Mouse (Mus musculus) adipocyte (in vitro differentiated cells): ENCODE measurements around the gene Numa1.
"Not testable (repeated sequence)": the region's sequence is repeated elsewhere in the genome, so short reads cannot be mapped to it uniquely, and the experiment has no call there.

Source experiments
- DNase-seq: peaks from one replicate; pipeline ENCODE4 v3.0.0-alpha.2; 2016; ENCODE audit warnings: low spot score

Numa1 gene

DNA sequence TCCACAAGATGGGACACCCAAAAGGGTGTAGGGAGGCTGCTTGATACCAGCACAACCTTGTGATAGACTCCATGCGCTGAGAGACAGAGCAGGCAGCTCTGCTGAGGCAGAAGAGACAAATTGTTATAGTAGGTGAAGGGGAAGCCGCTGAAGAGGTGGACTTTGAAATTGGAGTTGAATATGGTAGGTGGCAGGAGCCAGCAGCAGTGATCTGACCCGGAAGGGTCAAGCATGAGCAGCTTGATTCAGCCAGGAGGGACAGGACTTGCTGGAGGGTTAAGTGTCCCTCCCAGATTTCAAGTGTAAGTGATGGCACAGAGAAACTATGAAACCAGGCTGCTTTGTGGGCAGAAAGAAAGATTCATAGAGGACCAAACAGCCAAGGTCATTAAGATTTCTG lies 51.2 kb downstream of the Numa1 start:
- DNase-seq = no peak

DNA sequence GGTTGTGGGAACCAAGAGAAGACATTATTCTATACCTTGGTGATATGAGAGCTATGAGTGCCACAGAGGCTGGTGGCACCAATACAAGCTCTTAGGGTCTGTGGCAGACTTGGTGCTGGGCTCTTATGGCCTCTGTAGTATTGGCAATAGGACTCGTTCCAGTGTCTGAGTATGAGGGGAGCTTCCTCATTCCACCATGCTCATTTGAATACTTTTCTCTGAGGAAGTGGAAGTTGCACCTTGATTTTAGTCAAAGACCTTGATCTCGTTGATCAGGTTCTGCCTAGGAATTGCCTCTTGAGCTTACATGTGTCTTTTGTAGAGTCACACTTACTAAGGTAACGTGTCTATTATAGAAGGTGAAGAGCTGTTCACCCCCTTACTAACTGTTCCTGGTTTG lies 60.3 kb downstream of the Numa1 start:
- DNase-seq = no peak

DNA sequence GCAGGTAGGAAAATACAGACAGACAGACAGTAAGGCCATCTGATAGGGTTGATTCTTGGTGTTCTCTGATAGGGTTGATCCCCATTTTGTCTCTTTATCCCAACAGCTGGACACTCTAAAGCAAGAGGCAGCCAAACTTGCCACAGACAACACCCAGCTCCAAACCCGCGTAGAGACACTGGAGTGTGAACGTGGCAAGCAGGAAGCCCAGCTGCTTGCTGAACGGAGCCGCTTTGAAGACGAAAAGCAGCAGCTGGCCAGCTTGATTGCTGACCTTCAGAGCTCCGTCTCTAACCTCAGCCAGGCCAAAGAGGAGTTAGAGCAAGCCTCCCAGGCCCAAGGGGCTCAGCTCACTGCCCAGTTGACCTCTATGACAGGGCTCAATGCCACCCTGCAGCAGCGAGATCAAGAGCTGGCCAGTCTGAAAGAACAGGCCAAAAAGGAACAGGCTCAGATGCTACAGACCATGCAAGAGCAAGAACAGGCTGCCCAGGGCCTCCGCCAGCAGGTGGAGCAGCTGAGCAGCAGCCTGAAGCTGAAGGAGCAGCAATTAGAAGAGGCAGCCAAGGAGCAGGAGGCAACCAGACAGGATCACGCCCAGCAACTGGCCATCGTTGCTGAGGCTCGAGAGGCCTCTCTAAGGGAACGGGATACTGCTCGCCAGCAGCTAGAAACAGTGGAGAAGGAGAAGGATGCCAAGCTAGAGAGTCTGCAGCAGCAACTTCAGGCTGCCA lies 64.5 kb downstream of the Numa1 start:
- DNase-seq = peak; percentile 70

DNA sequence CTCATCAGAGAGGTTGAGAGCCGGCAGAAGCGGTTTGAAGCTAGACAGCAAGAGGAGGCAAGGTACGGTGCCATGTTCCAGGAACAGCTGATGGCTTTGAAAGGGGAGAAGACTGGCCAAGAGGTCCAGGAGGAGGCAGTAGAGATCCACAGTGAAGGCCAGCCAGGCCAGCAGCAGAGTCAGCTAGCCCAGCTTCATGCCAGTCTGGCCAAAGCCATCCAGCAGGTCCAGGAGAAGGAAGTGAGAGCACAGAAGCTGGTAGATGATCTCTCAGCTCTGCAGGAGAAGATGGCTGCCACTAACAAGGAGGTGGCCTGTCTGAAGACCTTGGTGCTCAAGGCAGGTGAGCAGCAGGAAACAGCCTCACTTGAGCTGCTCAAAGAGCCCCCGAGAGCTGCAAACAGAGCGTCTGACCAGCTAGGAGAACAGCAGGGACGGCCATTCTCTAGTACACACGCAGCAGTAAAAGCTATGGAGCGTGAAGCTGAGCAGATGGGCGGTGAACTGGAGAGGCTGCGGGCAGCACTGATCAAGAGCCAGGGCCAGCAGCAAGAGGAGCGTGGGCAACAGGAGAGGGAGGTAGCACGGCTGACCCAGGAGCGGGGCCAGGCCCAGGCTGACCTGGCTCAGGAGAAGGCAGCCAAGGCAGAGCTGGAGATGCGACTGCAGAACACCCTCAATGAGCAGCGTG lies 65.7 kb downstream of the Numa1 start:
- DNase-seq = no peak

DNA sequence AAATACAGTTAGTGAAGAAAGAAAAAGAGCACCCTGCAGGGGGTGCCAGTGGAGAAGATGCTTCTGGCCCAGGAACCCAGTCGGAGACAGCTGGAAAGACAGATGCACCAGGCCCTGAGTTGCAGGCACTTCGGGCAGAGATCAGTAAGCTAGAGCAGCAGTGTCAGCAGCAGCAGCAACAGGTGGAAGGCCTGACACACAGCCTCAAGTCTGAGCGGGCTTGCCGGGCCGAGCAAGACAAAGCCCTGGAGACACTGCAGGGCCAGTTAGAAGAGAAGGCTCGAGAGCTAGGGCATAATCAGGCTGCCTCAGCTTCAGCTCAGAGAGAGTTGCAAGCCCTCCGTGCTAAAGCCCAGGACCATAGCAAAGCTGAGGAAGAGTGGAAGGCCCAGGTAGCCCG lies 66.4 kb downstream of the Numa1 start:
- DNase-seq = no peak

DNA sequence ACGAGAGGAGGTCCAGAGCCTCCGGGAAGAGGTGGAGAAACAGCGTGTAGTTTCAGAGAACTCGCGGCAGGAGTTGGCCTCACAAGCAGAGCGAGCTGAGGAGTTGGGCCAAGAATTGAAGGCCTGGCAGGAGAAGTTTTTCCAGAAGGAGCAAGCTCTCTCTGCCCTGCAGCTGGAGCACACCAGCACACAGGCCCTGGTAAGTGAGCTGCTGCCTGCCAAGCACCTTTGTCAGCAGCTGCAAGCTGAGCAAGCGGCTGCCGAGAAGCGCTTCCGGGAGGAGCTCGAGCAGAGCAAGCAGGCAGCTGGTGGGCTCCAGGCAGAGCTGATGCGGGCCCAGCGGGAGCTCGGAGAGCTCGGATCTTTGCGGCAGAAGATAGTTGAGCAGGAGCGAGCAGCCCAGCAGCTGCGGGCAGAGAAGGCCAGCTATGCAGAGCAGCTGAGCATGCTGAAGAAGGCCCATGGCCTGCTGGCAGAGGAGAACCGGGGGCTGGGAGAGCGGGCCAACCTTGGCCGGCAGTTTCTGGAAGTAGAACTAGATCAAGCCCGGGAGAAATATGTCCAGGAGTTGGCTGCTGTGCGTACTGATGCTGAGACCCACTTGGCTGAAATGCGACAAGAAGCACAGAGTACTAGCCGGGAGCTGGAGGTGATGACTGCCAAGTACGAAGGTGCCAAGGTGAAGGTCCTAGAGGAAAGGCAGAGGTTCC lies 67.2 kb downstream of the Numa1 start:
- peak; percentile 45 for DNase-seq

DNA sequence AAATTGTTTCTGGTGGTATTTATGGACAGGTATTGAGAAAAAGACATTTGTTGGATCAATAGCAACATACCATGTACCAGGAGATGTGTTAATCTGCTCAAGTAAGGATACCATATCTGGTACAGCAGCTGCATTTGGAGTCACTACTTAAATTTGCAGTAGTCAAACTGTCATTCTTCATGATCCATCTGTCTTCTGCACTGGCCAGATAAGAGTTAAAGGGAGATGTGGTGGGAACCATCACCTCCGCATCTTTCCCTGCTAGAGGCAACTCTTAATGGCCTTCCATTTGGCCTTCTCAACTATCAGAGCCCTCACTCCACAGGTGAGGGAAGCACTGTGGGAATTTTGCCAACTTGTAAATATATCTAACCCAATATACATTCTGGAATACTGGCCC lies 72.6 kb downstream of the Numa1 start:
- DNase-seq = no peak

DNA sequence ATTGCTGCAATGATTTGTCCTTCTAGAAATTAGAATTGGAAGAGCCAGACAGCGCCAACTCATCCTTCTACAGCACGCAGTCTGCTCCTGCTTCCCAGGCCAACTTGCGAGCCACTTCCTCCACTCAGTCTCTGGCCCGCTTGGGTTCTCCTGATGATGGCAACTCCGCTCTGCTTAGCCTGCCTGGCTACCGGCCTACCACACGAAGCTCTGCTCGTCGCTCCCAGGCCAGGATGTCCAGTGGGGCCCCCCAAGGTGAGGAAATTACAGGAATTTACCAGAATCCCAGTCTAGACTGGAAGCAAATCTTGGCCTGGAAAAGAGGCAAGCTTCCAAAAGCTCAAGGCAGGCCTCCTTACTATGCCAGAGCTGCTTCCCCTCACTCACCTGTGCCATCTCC lies 77.9 kb downstream of the Numa1 start:
- DNase-seq = no peak

DNA sequence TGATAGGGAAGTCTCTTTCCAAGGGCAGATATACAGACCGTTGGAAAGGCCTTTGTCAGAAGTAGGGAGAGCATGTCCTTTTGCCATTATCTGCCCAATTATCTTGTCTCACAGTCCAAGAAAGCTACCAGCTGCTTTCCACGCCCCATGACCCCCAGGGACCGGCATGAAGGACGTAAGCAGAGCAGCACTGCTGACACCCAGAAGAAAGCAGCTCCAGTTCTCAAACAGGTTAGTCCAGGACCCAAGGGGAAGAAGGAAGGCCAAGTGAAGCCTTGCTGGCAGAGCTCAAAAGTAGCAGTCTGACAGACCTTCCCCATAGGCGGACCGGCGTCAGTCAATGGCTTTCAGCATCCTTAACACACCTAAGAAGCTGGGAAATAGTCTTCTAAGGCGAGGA lies 79.5 kb downstream of the Numa1 start:
- no peak for DNase-seq

DNA sequence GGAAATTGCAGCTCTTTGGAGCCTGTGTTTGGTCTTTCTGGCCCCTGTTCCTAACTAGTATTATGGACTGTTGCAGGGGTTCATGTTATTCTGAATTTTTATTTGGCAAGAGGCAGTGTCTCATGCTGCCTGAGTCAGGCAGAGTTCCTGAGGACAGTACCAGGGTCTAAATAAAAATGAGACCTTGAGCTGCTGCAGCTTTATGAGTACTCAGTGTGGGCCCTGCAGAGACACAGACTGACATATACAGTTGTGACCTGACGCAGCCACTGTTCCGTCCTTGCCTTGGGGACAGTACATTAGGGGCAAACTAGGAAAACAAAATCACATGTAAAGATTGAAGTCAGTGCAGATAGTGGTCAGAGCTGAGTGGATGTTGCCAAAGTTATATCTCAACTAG lies 81.1 kb downstream of the Numa1 start:
- DNase-seq = no peak

DNA sequence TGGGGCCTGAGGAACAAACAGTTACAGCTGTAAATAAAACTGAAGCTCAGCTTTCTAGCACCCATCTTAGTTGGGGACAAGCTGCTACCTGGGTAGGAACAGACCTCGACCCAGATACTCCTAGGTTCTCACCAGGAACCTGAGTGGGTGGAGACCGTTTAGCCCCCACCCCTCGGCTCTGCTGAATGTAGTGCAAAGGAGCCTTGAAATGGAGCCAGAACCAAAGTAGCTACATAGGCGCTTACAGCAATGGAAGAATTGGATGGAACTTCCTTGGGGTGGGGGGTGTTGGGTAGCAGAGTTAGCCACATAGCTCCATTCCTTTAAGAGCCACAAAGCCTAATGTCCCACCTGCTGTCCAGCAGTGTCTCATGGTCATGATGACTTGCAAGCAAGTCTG lies 83.0 kb downstream of the Numa1 start:
- no peak for DNase-seq

DNA sequence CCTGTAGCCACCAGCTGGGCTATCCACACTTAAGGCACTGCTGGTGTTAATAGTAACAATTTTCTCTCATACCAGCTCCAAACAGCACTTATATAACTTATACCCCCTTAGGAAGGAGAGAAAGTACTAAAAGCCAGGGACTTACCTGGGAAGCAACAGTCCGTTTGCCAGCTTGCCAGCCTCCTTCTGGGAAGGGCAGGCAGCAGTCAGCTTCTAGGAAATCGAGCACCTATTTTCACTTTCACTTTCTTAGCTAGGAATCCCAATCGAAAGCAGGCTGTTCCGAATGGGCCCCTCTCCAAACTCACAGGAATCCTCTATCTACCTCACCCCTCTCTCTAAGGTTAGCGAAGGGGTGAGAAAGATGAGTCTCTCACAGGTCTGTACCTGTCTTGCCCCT lies 83.5 kb downstream of the Numa1 start:
- peak; percentile 39 for DNase-seq

DNA sequence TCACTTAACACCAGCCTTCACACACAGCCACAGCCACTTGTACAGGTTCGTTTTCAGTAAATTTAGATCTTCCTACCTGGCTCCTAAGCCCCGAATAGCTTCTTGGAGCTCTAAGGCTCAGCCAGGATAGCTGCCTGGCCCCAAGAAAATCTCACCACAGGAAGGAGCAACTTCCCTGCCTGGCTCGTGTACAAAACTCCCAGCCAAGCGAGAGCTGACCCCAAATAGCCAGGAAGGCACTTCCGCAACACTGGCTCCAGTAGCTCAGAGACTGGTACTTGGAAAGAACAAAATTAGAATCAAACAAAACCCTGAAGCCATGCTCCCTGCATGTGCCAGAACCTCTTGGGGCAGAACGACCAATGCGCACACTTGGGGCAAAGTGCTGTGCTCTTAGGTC lies 84.1 kb downstream of the Numa1 start:
- DNase-seq = no peak

DNA sequence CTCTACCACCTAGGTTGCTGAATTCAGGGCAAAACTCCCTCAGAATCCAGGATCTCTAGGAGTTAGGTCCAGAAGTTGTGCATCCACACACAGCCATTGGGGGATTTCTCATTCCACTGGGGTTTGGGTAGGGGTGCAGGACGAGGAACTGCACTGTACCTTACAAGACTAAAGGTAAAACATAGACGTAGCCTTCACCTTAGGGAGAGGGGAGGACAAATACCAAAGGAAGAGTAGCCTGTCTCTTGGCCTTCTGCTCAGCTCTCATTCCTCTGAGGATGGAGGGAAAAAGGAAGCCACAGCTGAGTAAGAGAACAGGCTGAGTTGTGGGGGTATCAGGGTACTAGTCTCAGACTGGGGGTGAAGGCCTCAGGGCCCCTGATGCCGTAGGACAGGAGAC lies 84.7 kb downstream of the Numa1 start, which contains the start of gene Il18bp:
Il18bp (minus strand) TSS at position 101 of the 400 bp plus-strand sequence.
- no peak for DNase-seq

DNA sequence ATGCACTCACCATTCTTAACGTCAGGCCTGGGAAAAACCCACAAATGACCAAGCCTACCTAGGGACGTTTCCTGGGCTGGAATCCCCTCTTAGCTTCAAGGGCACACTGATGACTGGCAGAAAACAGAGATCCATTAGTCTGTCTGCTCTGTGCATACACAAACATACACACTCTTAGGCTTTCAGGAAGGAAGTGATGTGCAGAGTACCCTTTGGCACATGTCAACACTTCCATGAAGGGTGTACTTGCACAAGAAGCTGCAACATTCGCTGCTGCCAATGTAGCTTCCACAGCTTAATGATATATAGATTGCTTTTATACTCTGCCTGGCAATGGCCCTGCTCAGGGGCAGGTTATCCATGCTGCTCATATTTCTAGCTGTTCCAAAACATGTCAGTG lies 85.5 kb downstream of the Numa1 start:
- no peak for DNase-seq

DNA sequence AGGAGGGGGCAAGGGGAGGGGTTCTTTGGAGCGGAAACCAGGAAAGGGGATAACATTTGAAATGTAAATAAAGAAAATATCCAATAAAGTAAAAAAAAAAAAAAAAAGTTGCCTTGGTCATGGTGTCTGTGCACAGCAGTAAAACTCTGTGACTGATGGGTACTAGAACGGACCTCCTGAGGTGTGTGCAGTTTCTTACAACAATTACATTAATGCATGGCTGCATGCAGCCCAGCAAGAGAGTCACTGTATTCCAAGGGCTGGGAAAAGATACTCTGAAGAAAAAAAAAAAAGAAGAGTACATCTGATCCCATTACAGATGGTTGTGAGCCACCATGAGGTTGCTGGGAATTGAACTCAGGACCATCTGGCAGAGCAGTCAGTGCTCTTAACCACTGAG lies 87.0 kb downstream of the Numa1 start:
- not testable (repeated sequence) for DNase-seq

DNA sequence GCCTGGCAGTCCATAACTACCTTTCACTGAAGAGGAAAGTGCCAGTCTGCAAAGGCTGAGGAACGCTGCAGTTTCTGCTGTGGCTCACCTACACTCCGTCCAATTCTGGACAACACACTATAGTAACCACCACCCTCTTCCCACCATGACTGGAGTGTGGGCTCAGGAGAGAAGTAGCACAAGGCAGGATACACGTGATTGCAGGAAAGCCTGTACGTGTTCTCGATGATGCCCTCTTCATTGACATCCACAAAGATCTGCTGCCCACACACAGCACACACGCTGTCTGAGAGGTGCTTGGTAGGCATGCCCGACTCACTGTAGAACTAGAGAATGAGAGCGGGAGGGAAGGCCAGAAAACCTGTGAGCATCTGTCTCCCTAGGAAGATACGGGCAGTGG lies 89.9 kb downstream of the Numa1 start:
- DNase-seq = no peak

DNA sequence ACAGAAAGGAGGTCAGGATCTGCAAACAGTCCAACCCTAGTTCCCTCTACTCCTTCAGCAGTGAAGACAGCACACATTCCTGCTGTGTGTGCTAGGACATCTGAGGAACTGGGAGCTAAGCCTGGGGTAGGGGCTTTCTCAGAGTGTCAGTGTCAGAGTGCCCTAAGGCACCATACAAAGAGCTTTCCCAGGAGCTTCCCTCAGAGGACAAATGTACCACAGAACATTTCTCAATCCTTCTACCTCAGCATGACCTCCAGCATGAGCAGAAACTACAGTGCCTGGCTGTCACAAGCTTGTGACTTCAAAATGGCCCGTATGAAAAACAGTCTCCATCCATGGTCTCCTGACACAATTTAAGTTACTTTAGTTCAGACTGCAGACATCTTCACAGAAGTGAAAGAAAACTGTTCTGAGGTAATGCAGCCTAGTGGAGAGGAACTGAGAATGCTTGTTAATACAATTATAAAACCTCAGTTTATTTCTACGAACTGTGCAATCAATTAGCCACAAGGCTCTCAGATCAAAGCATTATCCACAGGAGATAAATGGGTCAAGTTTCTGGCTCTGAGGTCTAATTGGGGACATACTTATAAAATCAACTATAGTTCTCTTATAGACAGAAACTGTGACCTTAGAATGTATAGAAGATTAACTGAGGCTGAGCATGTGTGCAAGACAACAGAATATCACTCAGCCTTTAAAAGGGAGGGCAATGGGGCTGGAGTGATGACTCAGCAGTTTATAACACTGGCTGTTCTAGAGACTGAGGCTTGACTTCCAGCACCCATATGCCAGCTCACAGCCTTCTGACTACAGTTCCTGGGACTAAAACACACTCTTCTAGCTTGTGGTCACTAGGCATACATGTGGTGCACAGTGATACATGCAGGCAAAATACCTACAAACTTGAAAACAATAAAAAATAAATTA lies 91.5 kb downstream of the Numa1 start:
- DNase-seq = no peak

DNA sequence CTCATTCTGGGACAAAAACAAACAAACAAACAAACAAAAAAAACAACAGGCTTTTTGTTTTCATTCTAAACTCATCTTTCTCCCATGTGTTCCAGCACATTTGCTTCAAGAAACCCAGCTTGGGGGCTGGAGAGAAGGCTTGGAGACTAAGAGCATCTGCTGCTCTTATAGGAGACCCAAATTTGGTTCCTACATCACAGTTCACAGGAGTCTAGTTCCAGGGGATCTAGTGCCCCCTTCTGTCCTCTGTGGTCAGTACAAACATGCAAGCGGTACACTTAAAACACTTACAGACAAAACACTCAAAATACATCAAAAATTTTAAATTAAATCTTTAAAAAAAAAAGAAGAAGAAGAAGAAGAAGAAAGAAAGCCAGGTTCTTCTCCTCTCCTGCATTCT lies 101.0 kb downstream of the Numa1 start:
- DNase-seq = no peak

DNA sequence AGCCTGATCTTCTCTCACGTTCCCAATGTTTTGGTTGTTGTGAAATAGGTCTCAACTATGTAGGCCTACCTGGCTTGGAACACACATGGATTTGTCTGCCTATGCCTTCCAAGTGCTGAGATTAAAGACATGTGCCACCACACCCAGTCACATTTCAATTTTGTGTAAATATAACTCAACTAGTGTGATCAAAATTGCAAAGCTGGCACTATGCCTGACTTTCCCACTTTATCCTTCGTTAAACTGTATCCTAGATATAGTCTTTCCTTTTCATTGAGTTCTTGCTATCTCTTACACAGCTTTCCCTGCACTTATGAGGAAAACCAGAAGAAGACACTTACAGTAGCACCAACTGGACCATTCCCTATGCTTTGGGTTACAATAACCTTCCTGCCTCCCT lies 101.6 kb downstream of the Numa1 start:
- no peak for DNase-seq

DNA sequence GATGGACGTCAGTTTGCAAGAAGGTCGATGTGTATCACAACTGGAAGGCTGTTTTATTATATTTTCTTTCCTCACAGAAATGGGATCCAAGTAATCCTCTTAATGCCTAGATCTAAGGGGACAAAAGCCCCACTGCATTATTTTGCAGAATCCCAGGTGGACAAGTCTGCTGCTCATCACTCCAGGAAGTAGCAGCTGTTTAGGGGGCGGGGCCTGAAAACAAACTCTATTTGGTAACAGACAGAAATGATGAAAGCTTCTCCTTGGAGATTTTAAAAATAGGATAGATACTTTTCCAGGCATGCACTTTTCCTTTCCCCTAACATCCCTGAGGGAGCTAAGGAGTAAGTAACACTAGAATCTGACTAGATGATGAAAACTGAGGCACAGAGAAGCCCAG lies 103.4 kb downstream of the Numa1 start:
- DNase-seq = no peak

DNA sequence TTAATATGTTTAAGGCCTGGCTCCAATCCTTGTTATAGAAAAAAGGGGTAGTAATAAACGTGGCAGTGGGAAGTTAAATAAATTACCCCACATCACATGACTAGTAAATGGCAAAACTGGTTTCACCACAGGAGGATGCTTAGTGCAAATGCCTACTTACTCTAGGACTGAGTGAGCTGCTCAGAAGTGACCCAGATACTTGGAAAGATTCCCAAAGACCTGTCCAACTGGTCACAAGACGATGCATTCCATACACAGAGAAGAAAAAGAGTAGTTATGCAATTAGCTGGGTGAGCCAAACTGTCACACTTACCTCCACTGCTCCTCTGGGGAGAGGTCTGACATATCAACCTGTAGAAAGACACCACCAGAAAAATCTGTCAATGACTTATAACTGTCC lies 108.4 kb downstream of the Numa1 start:
- no peak for DNase-seq
